Mouse (Mus musculus) liver, embryonic 13.5 days (tissue): Measurements from ENCODE around the gene Car5b. TPM values are rescaled to one million over a fixed set of nuclear protein-coding genes. Genes with fewer than 3 reads are reported as not detected.

ENCODE experiments used
- ATAC-seq: fragments of 200-750 bp; cut with Nextera tagmentation; 2 replicates; pipeline ENCODE4 v1.8.0; 2017; ENCODE audit warnings: low read depth, mild to moderate bottlenecking, moderate number of reproducible peaks, moderate library complexity
- DNase-seq: peaks from one replicate; pipeline ENCODE4 v3.0.0; 2022
- H3K27ac ChIP-seq: fragments of 300-500 bp; sonication (generic); 2 replicates; pipeline ENCODE4 v1.5.1; 2015; ENCODE audit warnings: moderate library complexity, mild to moderate bottlenecking, inconsistent platforms
- H3K27me3 ChIP-seq: fragments of 300-500 bp; sonication (generic); 2 replicates; pipeline ENCODE4 v1.6.1; 2015; ENCODE audit warnings: mild to moderate bottlenecking, inconsistent platforms
- H3K36me3 ChIP-seq: fragments of 300-500 bp; sonication (generic); 2 replicates; pipeline ENCODE4 v1.6.1; 2015; ENCODE audit warnings: mild to moderate bottlenecking, inconsistent platforms
- H3K4me1 ChIP-seq: fragments of 300-500 bp; sonication (generic); replicated peaks from 2 replicates; pipeline ENCODE4 v1.6.1; 2015; ENCODE audit warnings: inconsistent platforms
- H3K4me2 ChIP-seq: fragments of 300-500 bp; sonication (generic); 2 replicates; pipeline ENCODE4 v1.6.1; 2015; ENCODE audit warnings: inconsistent platforms, mild to moderate bottlenecking, moderate library complexity
- H3K4me3 ChIP-seq: fragments of 300-500 bp; sonication (generic); replicated peaks from 2 replicates; pipeline ENCODE4 v1.5.1; 2015; ENCODE audit warnings: mild to moderate bottlenecking, inconsistent platforms
- H3K9ac ChIP-seq: fragments of 300-500 bp; sonication (generic); 2 replicates; pipeline ENCODE4 v1.6.1; 2015; ENCODE audit warnings: mild to moderate bottlenecking, inconsistent platforms
- H3K9me3 ChIP-seq: fragments of 300-500 bp; sonication (generic); replicated peaks from 2 replicates; pipeline ENCODE4 v1.6.1; 2016; ENCODE audit warnings: inconsistent platforms
- WGBS: fragments of 180-500 bp; shearing (Covaris S2); methylation state at CpG from one replicate; pipeline ENCODE4 v1.1.7; 2015; ENCODE audit not compliant: insufficient replicate concordance; 5-methylcytosine and 5-hydroxymethylcytosine counted together
- polyA plus RNA-seq: library from polyadenylated mRNA; unstranded; fragments of >200 nt; fragmentation: Nextera tagmentation; extraction: Ambion mirVana; gene quantifications from 2 replicates; pipeline ENCODE4 v1.2.1, GENCODE M21; 2015

Car5b gene
- polyA plus RNA-seq, 1 experiment from 2014 or later: 0.08 TPM

GRCm38 (mm10) chrX:164035401-164035800 lies 7.6 kb upstream of the Car5b start:
- H3K4me2 ChIP-seq: no peak overlapping the region
- H3K9ac ChIP-seq: no peak overlapping the region
- H3K27ac ChIP-seq: no peak overlapping the region
- ATAC-seq: no peak
- 60% methylated on average over 2 of the region's 2 CpGs for WGBS
- no peak overlapping the region for H3K4me3 ChIP-seq
- no peaks in the 10 kb centered on the region for H3K4me1 ChIP-seq
- H3K27me3 ChIP-seq: no peaks in the 10 kb centered on the region
- H3K36me3 ChIP-seq: no peaks in the 10 kb centered on the region
- no peak for DNase-seq
- H3K9me3 ChIP-seq: no peaks in the 10 kb centered on the region

- H3K4me3 ChIP-seq: no peak overlapping the region
- ATAC-seq (no peak), DNase-seq (no peak)
- no peak overlapping the region for H3K4me2 ChIP-seq
- no peak overlapping the region for H3K27ac ChIP-seq
- no peaks in the 10 kb centered on the region for H3K36me3 ChIP-seq
- peaks cover 2% of the 10 kb centered on the region; the same call in 1 of the 2 replicates for H3K4me1 ChIP-seq
- WGBS: 73% methylated on average over 7 of the region's 7 CpGs
- H3K27me3 ChIP-seq: no peaks in the 10 kb centered on the region
- no peaks in the 10 kb centered on the region for H3K9me3 ChIP-seq
- H3K9ac ChIP-seq: no peak overlapping the region
Measured at GRCm38 (mm10) chrX:164032526-164032925, 4.7 kb upstream of the Car5b start.

GRCm38 (mm10) chrX:164015636-164016035 lies 12.2 kb downstream of the Car5b start:
- DNase-seq (no peak), ATAC-seq (no peak)
- no peak overlapping the region for H3K27ac ChIP-seq
- no peaks in the 10 kb centered on the region for H3K9me3 ChIP-seq
- H3K36me3 ChIP-seq: no peaks in the 10 kb centered on the region
- H3K4me2 ChIP-seq: no peak overlapping the region
- 74% methylated on average over 3 of the region's 3 CpGs for WGBS
- H3K4me1 ChIP-seq: no peaks in the 10 kb centered on the region
- H3K4me3 ChIP-seq: no peak overlapping the region
- H3K9ac ChIP-seq: no peak overlapping the region
- H3K27me3 ChIP-seq: no peaks in the 10 kb centered on the region

GRCm38 (mm10) chrX:164014956-164015355 lies 12.8 kb downstream of the Car5b start:
- Histone ChIP-seq H3K4me2 (no peak overlapping the region), H3K36me3 (no peaks in the 10 kb centered on the region), H3K4me1 (no peaks in the 10 kb centered on the region), H3K27me3 (no peaks in the 10 kb centered on the region), H3K27ac (no peak overlapping the region), H3K9me3 (no peaks in the 10 kb centered on the region), H3K4me3 (no peak overlapping the region), H3K9ac (no peak overlapping the region)
- 70% methylated on average over 4 of the region's 4 CpGs for WGBS
- DNase-seq: no peak
- no peak for ATAC-seq

- H3K4me3 ChIP-seq: no peak overlapping the region
- no peaks in the 10 kb centered on the region for H3K4me1 ChIP-seq
- no peak overlapping the region for H3K9ac ChIP-seq
- H3K27ac ChIP-seq: no peak overlapping the region
- no peaks in the 10 kb centered on the region for H3K27me3 ChIP-seq
- DNase-seq (no peak), ATAC-seq (no peak)
- no peaks in the 10 kb centered on the region for H3K36me3 ChIP-seq
- 46% methylated on average over 2 of the region's 2 CpGs for WGBS
- no peaks in the 10 kb centered on the region for H3K9me3 ChIP-seq
- no peak overlapping the region for H3K4me2 ChIP-seq
Measured at GRCm38 (mm10) chrX:164013318-164013717, 14.5 kb downstream of the Car5b start.

GRCm38 (mm10) chrX:164004809-164005208 lies 23.0 kb downstream of the Car5b start:
- 36% methylated on average over 2 of the region's 2 CpGs for WGBS
- Histone ChIP-seq H3K4me1 (no peaks in the 10 kb centered on the region), H3K27ac (no peak overlapping the region), H3K27me3 (no peaks in the 10 kb centered on the region), H3K4me2 (no peak overlapping the region), H3K36me3 (no peaks in the 10 kb centered on the region), H3K9me3 (no peaks in the 10 kb centered on the region), H3K4me3 (no peak overlapping the region), H3K9ac (no peak overlapping the region)
- DNase-seq (no peak), ATAC-seq (no peak)

GRCm38 (mm10) chrX:163999848-164000247 lies 27.9 kb downstream of the Car5b start:
- ATAC-seq (no peak), DNase-seq (no peak)
- Histone ChIP-seq H3K27ac (no peak overlapping the region), H3K4me1 (no peaks in the 10 kb centered on the region), H3K36me3 (no peaks in the 10 kb centered on the region), H3K9me3 (no peaks in the 10 kb centered on the region), H3K4me3 (no peak overlapping the region), H3K4me2 (no peak overlapping the region), H3K9ac (no peak overlapping the region), H3K27me3 (no peaks in the 10 kb centered on the region)
- 60% methylated on average over 1 of the region's 1 CpGs for WGBS

GRCm38 (mm10) chrX:163996754-163997153 lies 31.0 kb downstream of the Car5b start:
- H3K27me3 ChIP-seq: no peaks in the 10 kb centered on the region
- no peaks in the 10 kb centered on the region for H3K4me1 ChIP-seq
- no peak overlapping the region for H3K4me3 ChIP-seq
- 66% methylated on average over 3 of the region's 3 CpGs for WGBS
- no peak overlapping the region for H3K27ac ChIP-seq
- ATAC-seq: no peak
- no peak for DNase-seq
- H3K9me3 ChIP-seq: no peaks in the 10 kb centered on the region
- no peaks in the 10 kb centered on the region for H3K36me3 ChIP-seq
- H3K9ac ChIP-seq: no peak overlapping the region
- H3K4me2 ChIP-seq: no peak overlapping the region

GRCm38 (mm10) chrX:163987718-163988374 lies 40.0 kb downstream of the Car5b start:
- H3K27me3 ChIP-seq: no peaks in the 10 kb centered on the region
- ATAC-seq: no peak
- WGBS: 35% methylated on average over 3 of the region's 3 CpGs

GRCm38 (mm10) chrX:163982129-163982528 lies 45.7 kb downstream of the Car5b start:
- H3K36me3 ChIP-seq: no peaks in the 10 kb centered on the region
- ATAC-seq (no peak), DNase-seq (no peak)
- no peaks in the 10 kb centered on the region for H3K27me3 ChIP-seq
- H3K27ac ChIP-seq: no peak overlapping the region
- no peaks in the 10 kb centered on the region for H3K9me3 ChIP-seq
- no peaks in the 10 kb centered on the region for H3K4me1 ChIP-seq
- no peak overlapping the region for H3K9ac ChIP-seq
- 73% methylated on average over 6 of the region's 6 CpGs for WGBS
- H3K4me3 ChIP-seq: no peak overlapping the region
- no peak overlapping the region for H3K4me2 ChIP-seq

More at GRCm38 (mm10) chrX:163987718-163988374, 40.0 kb downstream of the Car5b start:
- Histone ChIP-seq H3K4me1 (no peaks in the 10 kb centered on the region), H3K27ac (no peak overlapping the region), H3K9ac (no peak overlapping the region), H3K4me2 (no peak overlapping the region), H3K4me3 (no peak overlapping the region), H3K9me3 (no peaks in the 10 kb centered on the region), H3K36me3 (no peaks in the 10 kb centered on the region)
- no peak for DNase-seq

GRCm38 (mm10) chrX:163981500-163981899 lies 46.3 kb downstream of the Car5b start:
- Histone ChIP-seq H3K4me3 (no peak overlapping the region), H3K27me3 (no peaks in the 10 kb centered on the region), H3K9me3 (no peaks in the 10 kb centered on the region), H3K9ac (no peak overlapping the region), H3K4me1 (no peaks in the 10 kb centered on the region), H3K4me2 (no peak overlapping the region), H3K36me3 (no peaks in the 10 kb centered on the region), H3K27ac (no peak overlapping the region)
- no peak for ATAC-seq
- no peak for DNase-seq
- WGBS: 36% methylated on average over 4 of the region's 4 CpGs

GRCm38 (mm10) chrX:163981092-163981491 lies 46.7 kb downstream of the Car5b start:
- Histone ChIP-seq H3K9ac (no peak overlapping the region), H3K4me2 (no peak overlapping the region), H3K27me3 (no peaks in the 10 kb centered on the region), H3K4me3 (no peak overlapping the region), H3K36me3 (no peaks in the 10 kb centered on the region), H3K9me3 (no peaks in the 10 kb centered on the region), H3K27ac (no peak overlapping the region), H3K4me1 (no peaks in the 10 kb centered on the region)
- WGBS: 73% methylated on average over 1 of the region's 1 CpGs
- DNase-seq: no peak
- no peak for ATAC-seq
